Mouse (Mus musculus) urinary bladder, postnatal 36 days (tissue): ENCODE results near the gene Rps3.
"Not testable (repeated sequence)": the region's sequence is repeated elsewhere in the genome, so short reads cannot be mapped to it uniquely, and the experiment has no call there.

Experiments
- DNase-seq, 2 experiments: peaks; one replicate each; pipeline ENCODE4 v3.0.0; 2022; ENCODE audit warnings: low spot score in 2 of 2, mixed read lengths in 1 of 2

The Rps3 gene

GRCm38 (mm10) chr7:99483271-99483923, at the start of gene Rps3:
Gene Rps3 (minus strand): TSS chr7:99483738.
- peak; percentile 90 to 95 for DNase-seq

- DNase-seq, result no peak
Observed at GRCm38 (mm10) chr7:99532526-99532925, 49.0 kb upstream of the Rps3 start.

GRCm38 (mm10) chr7:99531408-99531970, 48.0 kb upstream of the Rps3 start:
- no peak for DNase-seq

- no peak for DNase-seq
Observed at GRCm38 (mm10) chr7:99529410-99529809, 45.9 kb upstream of the Rps3 start.

GRCm38 (mm10) chr7:99528547-99528946, 45.0 kb upstream of the Rps3 start:
- DNase-seq, result no peak

- no peak for DNase-seq
Observed at GRCm38 (mm10) chr7:99523837-99524236, 40.3 kb upstream of the Rps3 start.

- no peak for DNase-seq
Observed at GRCm38 (mm10) chr7:99523121-99523520, 39.6 kb upstream of the Rps3 start.

- no peak for DNase-seq
Observed at GRCm38 (mm10) chr7:99518954-99519644, 35.6 kb upstream of the Rps3 start.

GRCm38 (mm10) chr7:99516814-99517157, 33.2 kb upstream of the Rps3 start:
- DNase-seq, result no peak

GRCm38 (mm10) chr7:99516092-99516813, 32.7 kb upstream of the Rps3 start:
- no peak for DNase-seq

- peak in 1 of 2 experiments; percentile 26 for DNase-seq
Observed at GRCm38 (mm10) chr7:99510087-99510501, 26.6 kb upstream of the Rps3 start.

GRCm38 (mm10) chr7:99508187-99508586, 24.6 kb upstream of the Rps3 start:
- not testable (repeated sequence) for DNase-seq

GRCm38 (mm10) chr7:99504556-99504955, 21.0 kb upstream of the Rps3 start:
- DNase-seq, result no peak

- no peak for DNase-seq
Observed at GRCm38 (mm10) chr7:99501148-99501547, 17.6 kb upstream of the Rps3 start.

- DNase-seq, result no peak
Observed at GRCm38 (mm10) chr7:99500655-99501054, 17.1 kb upstream of the Rps3 start.

GRCm38 (mm10) chr7:99500201-99500600, 16.7 kb upstream of the Rps3 start:
- DNase-seq, result peak; percentile 62 to 75

GRCm38 (mm10) chr7:99499128-99499527, 15.6 kb upstream of the Rps3 start:
- no peak for DNase-seq

GRCm38 (mm10) chr7:99489708-99490107, 6.2 kb upstream of the Rps3 start:
- DNase-seq, result no peak

GRCm38 (mm10) chr7:99484679-99485078, 1.1 kb upstream of the Rps3 start:
- no peak for DNase-seq

- DNase-seq, result no peak
Observed at GRCm38 (mm10) chr7:99483924-99484319, 384 bp upstream of the Rps3 start.

- no peak for DNase-seq
Observed at GRCm38 (mm10) chr7:99482637-99483036, 901 bp downstream of the Rps3 start.

GRCm38 (mm10) chr7:99477235-99477634, 6.3 kb downstream of the Rps3 start:
- DNase-seq, result no peak
